Mouse (Mus musculus) cortical plate, adult 2 months (tissue): ENCODE measurements around the gene Cops7b.

Experiments
- CTCF ChIP-seq: fragments of 200-500 bp; IDR thresholded peaks from 2 replicates; pipeline ENCODE4 v1.5.1; 2011; ENCODE audit warnings: mild to moderate bottlenecking, control low read depth, low read length; ENCODE audit not compliant: insufficient read depth; ENCODE audit errors: extremely low read depth
- POLR2A ChIP-seq: fragments of 200-500 bp; IDR thresholded peaks from 2 replicates; pipeline ENCODE4 v1.6.1; 2011; ENCODE audit warnings: mild to moderate bottlenecking, low read length, control low read depth; ENCODE audit not compliant: insufficient read depth; ENCODE audit errors: extremely low read depth

DNA sequence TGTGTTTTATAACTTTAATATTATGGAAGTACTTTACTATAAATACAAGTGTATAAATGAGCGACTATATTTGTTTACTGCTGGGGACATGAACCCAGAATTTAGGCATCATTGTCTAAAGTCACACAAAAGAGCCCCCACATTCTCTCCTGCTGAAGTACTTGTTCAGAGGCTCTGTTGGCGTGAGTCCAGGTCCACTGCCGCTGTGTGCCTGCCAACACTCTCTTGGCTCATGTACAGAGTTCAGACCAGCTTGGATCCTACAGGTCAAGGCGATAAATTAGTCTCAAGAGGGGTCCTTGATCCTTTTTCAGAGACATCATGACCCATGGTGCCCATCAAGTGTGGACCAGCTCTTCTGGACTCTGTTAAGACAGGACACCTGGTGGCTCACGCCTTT is 74.4 kb downstream of the Cops7b start:
- TF ChIP-seq CTCF (no peak), POLR2A (no peak)
